Mouse (Mus musculus): ENCODE results near the gene Fstl4. TPM values are rescaled to one million over a fixed set of nuclear protein-coding genes. Genes with fewer than 3 reads are reported as not detected.

Fstl4 gene
- polyA plus RNA-seq, 1 experiment from 2014 or later, result not detected

DNA sequence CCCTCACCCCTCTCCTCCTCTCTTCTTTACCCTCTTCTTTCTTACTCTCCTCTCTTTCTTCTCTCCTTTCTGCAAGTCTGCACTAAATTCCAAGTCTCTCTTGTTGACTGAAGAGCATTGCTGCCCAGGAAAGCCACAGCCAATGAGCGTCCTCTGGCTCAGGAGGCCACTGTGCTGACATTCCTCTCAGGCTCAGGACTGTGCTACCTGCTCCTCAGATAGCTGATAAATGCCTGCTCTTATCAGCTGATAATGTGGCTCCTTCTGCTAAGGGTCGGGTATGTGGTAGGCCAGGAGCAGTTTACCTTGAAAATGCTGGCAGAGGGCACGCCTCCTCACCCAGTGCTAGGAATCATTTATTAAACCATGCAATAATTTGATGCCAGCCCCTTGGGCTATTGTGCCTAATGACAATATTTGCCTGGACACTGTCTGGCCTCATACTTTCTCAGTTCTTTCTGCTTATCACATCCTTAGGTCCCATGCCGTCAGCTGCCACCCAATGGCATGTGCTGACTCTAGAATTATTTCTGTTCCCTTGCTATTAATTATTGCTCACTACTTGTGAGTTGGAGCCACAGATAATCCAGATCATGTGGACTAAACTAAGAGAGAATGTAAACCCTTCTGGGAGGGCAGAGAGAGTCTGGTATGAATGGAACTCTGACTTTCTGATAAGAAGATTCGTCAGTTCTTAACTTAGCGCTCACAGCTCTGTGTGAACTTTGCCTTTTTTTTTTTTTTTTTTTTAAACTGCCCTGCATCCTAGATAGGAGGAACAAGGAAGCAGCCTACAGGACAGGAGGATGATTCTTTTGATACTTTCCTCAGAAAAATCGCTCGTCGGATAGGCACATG lies 19.6 kb upstream of the Fstl4 start:
- in situ Hi-C loops (cut with MboI; ENCODE audit: low pct_unique_long_range_greater_than_20kb), result no loop called here
- DNase-seq (ENCODE audit: low read depth, low spot score) (no peak), ATAC-seq (no peak)
- CTCF ChIA-PET, result no interaction called here
- POLR2A ChIA-PET, result no interaction called here
- H3K27me3 ChIP-seq, result peaks cover 12% of the 10 kb centered on the region
- TF ChIP-seq CTCF (IDR thresholded peaks at IDR 0.05), result no peak

DNA sequence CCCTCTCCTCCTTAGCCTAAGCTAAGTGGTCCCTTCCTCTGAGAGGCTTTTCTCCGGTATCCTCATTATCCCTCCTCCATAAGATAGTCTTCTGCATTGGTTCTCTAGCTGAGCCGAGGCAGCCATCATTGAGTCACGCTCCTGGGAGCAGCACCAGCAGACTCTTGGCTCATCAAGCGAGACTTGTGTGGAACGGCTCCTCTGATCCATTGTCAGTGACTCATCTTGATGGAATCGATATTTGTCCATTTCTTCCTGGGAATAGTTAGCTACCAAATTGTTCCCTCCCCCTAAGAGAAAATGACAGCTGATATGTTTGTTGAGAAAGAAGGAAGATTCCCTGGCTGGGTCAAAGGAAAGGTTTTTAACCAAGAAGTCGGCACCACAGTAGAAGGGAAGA lies 17.2 kb upstream of the Fstl4 start:
- POLR2A ChIA-PET, result no interaction called here
- no peak for TF ChIP-seq CTCF (IDR thresholded peaks at IDR 0.05)

DNA sequence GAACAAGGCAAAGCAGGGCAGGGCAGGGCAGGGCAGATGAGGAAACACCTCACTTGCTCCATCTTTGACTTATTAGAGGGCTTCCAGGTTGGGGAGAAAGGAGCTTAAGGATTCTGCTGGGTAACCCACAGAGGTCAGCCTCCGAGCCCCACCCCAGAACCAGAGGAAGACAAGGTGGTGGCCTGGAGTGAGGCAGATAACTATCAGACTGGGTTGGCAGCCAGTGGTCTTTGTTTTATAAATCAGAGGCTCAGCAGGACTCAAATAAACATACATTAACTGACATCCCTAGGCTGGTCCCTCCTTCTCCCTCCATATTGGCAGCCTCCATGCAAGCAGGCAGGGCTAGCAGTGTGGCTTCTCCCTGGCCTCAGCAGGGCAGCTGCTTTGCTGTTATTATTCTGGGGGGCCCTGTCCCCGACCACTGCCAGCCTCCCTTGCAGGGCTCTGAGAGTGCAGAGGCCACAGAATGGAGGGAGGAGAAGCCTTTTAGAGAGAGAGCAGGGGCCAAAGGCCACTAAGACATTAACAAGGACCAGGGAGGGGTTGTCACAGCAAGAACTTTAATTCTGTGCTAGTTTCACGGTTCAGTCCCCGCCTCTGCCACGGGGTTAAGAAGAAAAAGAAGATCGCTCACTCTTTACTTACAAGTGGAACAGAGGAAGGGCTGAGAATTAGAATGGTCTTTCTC lies 16.5 kb upstream of the Fstl4 start:
- no peak for TF ChIP-seq CTCF (IDR thresholded peaks at IDR 0.05)
- in situ Hi-C loops (cut with MboI; ENCODE audit: low pct_unique_long_range_greater_than_20kb), result no loop called here
- ChIA-PET CTCF (no interaction called here), POLR2A (no interaction called here)
- ATAC-seq (no peak), DNase-seq (ENCODE audit: low read depth, low spot score) (no peak)
- peaks cover 14% of the 10 kb centered on the region for H3K27me3 ChIP-seq

More for the DNA sequence above, 17.2 kb upstream of the Fstl4 start:
- DNase-seq (ENCODE audit: low read depth, low spot score) (no peak), ATAC-seq (no peak)
- in situ Hi-C loops (cut with MboI; ENCODE audit: low pct_unique_long_range_greater_than_20kb), result no loop called here
- H3K27me3 ChIP-seq, result peaks cover 14% of the 10 kb centered on the region
- CTCF ChIA-PET, result no interaction called here

DNA sequence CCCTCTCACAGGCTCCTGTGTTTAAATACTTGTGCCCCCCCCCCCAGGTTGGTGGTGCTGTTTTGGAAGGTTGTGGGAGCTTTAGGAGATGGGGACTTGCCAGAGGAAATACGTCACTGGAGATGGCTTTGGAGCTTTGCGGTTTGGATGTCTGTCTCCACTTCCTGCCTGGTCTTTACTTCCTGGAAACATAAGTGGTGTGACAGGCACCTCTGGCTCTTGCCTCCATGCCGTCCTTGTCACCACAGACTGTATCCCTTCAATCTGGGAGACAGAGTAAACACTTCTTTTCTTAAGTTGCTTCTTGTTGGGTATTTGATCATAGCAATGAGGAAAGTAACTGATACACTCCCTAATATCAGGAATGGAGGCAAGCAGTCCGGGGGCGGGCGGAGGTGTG lies 14.4 kb upstream of the Fstl4 start:
- ATAC-seq, result no peak
- ChIA-PET CTCF (no interaction called here), POLR2A (interaction anchor here (0.5 to 0.6 kb wide), 2 partner anchors 38 to 43 kb away, joined by 3 read pairs; no protein-coding TSS in a partner anchor)
- in situ Hi-C loops (cut with MboI; ENCODE audit: low pct_unique_long_range_greater_than_20kb), result no loop called here
- TF ChIP-seq CTCF (IDR thresholded peaks at IDR 0.05), result no peak
- no peak for DNase-seq (ENCODE audit: low read depth, low spot score)
- peaks cover 14% of the 10 kb centered on the region for H3K27me3 ChIP-seq

DNA sequence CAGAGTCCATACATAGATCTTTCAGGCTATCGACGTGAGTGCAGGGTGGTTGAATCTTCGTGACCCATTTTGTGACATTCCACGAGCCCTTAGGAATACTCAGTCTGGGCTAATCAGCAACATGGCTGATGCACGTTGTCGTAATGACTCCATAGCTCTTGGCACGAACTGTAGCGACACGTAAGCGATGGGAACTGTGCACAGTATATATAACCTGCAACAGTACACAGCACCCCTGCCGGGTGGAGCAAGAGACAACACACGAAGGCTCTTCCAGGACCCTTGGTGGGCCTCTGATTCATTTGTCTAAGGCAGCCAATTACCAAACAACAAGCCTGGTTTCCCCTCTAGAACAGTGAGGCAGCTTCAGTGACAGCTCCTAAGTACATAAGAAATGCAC lies 11.9 kb upstream of the Fstl4 start:
- in situ Hi-C loops (cut with MboI; ENCODE audit: low pct_unique_long_range_greater_than_20kb), result no loop called here
- CTCF ChIA-PET, result interaction anchor here (1.3 kb wide), 1 partner anchor 11 kb away, joined by 3 read pairs; no protein-coding TSS in a partner anchor
- DNase-seq (ENCODE audit: low read depth, low spot score) (no peak), ATAC-seq (no peak)
- POLR2A ChIA-PET, result no interaction called here
- TF ChIP-seq CTCF (IDR thresholded peaks at IDR 0.05), result no peak
- peaks cover 21% of the 10 kb centered on the region for H3K27me3 ChIP-seq

DNA sequence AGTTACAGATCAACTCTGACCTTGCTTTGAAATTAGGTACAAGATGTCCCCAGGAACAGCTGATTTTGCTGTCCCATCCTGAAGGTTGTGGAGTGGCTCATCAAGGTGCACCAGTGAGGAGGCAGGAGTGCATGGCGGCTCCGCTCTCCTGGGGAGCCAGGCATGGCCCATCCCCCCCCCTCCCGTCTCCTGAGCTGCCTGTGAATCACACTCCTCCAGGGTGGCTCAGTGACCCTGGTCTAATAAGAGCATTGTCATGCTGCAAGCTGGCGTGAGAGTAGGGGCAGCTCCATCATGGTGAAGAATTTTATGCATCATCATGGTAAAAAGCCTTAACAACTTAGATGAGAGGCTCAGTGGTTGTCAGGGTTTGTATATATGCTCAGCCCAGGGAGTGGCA lies 11.2 kb upstream of the Fstl4 start:
- TF ChIP-seq CTCF (IDR thresholded peaks at IDR 0.05), result no peak
- DNase-seq (ENCODE audit: low read depth, low spot score) (no peak), ATAC-seq (no peak)
- POLR2A ChIA-PET, result no interaction called here
- in situ Hi-C loops (cut with MboI; ENCODE audit: low pct_unique_long_range_greater_than_20kb), result no loop called here
- H3K27me3 ChIP-seq, result peaks cover 23% of the 10 kb centered on the region
- CTCF ChIA-PET, result interaction anchor here (1.3 kb wide), 1 partner anchor 11 kb away, joined by 3 read pairs; no protein-coding TSS in a partner anchor

DNA sequence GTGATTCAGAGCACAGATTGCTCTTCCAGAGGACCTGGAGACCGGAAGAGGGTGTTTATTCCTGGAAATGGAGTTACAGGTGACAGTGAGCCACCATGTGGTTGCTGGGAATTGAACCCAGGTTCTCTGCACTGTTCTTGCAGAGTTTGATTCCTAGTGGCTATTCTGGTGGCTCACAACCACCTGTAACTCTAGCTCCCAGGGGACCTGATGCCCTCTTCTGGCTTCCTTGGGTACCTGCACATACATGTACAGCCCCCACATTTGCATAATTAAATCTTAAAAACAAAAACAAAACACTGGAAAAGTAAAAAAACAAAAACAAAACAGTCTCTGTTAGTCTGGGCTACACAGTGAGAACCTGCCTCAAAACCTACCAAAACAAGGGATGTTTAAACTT lies 2.6 kb upstream of the Fstl4 start:
- ChIA-PET POLR2A (no interaction called here), CTCF (no interaction called here)
- no peak for TF ChIP-seq CTCF (IDR thresholded peaks at IDR 0.05)
- DNase-seq (ENCODE audit: low read depth, low spot score) (no peak), ATAC-seq (no peak)
- in situ Hi-C loops (cut with MboI; ENCODE audit: low pct_unique_long_range_greater_than_20kb), result no loop called here
- H3K27me3 ChIP-seq, result peaks cover 69% of the 10 kb centered on the region

DNA sequence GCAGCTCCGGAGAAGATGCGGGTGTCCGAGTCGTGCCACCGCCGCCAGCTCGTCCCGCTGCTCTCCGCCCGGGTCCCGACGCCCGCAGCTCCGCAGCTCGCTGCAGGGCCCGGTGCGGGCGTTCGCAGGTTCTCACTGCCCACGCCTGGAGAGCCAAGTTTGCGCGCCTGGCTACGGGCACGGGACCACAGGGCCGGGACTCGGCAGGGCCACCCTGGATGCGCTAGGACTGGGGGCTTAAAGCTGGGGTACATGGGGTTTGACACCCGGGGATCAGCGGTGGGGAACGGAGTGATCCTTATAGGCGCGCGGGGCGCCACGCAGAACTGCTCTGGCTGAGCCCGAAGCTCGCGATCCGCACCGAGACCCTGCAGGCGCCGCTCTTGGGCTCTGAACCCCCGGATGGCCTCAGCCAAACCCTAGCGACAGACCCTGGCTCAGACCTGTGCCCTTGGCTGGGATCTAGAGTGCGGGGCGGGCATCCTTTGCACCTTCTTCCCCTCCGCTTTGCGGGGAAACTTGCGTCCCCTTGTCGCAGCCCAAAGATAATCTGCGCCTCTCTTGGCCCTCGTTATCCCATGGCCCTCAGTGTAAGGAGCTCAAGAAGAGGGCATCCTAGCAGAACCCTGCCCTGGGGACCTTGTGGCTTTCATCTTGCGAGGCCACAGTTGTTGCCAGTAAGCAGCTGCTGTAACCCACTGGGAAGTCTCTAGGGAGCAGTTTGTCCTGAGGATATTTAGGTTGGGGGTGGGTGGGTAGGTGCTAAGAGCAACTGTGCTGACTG lies 652 bp downstream of the Fstl4 start:
- DNase-seq (ENCODE audit: low read depth, low spot score), result no peak
- no peak for TF ChIP-seq CTCF (IDR thresholded peaks at IDR 0.05)
- peaks cover 67% of the 10 kb centered on the region for H3K27me3 ChIP-seq
- CTCF ChIA-PET, result no interaction called here
- POLR2A ChIA-PET, result no interaction called here
- in situ Hi-C loops (cut with MboI; ENCODE audit: low pct_unique_long_range_greater_than_20kb), result no loop called here
- no peak for ATAC-seq

DNA sequence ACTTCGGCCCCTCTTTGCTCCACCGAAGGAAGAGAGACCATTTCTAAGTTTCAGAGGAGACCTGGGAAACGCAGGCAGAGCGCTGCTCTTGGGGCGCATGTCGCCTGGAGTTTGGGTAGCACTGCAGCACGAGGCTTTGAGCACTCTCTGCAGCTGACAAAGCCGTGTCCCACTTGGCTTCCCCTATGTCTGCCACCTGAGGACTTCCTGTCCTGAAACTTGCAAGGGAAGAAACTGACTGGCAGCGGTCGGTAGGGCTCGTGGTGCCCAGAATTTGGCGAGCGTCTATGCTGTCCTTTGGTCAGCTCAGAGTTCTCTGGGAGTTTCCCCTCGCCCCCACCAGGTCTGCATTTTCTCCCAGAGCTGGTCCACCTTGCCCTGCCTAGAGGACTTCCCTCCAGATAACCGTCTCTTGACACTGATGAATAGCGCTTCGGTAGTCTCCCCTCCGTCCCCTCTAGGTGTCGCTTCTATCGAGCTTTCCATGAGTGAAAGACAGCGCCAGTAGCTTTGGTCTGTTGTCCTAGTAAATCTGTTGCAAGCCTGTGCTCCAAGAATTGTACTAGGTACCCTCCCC lies 1.3 kb downstream of the Fstl4 start:
- POLR2A ChIA-PET, result no interaction called here
- CTCF ChIA-PET, result no interaction called here
- in situ Hi-C loops (cut with MboI; ENCODE audit: low pct_unique_long_range_greater_than_20kb), result no loop called here
- DNase-seq (ENCODE audit: low read depth, low spot score) (no peak), ATAC-seq (no peak)
- H3K27me3 ChIP-seq, result peaks cover 70% of the 10 kb centered on the region
- no peak for TF ChIP-seq CTCF (IDR thresholded peaks at IDR 0.05)

DNA sequence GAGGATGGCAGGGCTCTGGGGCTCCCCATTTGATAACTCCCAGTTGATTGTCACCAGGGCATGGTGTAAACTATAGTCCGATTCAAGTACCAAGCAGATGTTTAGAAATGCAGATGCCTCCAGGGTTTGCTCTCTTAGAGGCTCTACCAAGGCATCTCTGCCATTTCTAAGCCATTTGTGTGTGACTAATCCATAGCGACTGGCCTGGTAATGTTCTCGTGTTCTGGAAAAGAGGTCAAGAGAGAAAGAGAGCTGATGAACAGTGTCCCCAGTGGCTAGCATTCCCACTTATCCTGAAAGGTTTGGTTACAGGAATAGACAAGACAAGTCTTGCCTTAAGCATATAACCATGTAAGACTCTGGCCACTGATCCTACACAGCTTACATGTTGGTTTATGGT lies 3.5 kb downstream of the Fstl4 start:
- in situ Hi-C loops (cut with MboI; ENCODE audit: low pct_unique_long_range_greater_than_20kb), result no loop called here
- POLR2A ChIA-PET, result no interaction called here
- H3K27me3 ChIP-seq, result peaks cover 76% of the 10 kb centered on the region
- ATAC-seq, result no peak
- CTCF ChIA-PET, result no interaction called here
- DNase-seq (ENCODE audit: low read depth, low spot score), result no peak
- TF ChIP-seq CTCF (IDR thresholded peaks at IDR 0.05), result no peak
